Mouse (Mus musculus): ENCODE results near the gene Borcs6. TPM values are rescaled to one million over a fixed set of nuclear protein-coding genes. Genes with fewer than 3 reads are reported as not detected.

The Borcs6 gene
- total and polyA plus RNA-seq, 3 experiments: 21.3 to 38.9 (median 26.4) TPM

GRCm38 (mm10) chr11:69070590-69071222 is 11.2 kb downstream of the Borcs6 start, which contains the start of gene Tmem107:
Tmem107 (plus strand) TSS chr11:69070806.
- DNase-seq: peak; percentile 95

- no peak for DNase-seq
Observed at GRCm38 (mm10) chr11:69071262-69071661, 11.7 kb downstream of the Borcs6 start.

GRCm38 (mm10) chr11:69072234-69072633 is 12.7 kb downstream of the Borcs6 start:
- DNase-seq: no peak

DNA sequence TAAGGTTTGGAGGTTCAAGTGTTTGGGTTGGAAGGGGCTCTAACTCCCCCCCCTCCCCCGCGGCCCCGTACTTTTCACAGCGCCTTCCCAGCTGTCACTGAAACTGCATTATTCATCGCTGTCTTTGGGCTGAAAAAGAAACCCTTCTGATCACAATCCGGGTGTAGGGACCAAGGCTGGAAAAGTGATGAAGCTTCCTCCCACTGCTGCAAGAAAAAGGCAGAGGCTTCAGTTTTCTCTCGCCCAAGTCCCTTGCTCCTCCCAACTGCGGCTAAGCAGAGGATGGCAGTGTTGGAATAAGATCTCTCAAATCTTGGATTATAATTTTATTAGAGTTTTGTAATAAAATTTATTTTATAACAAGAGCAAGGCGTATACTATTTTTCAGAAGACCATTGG is 13.1 kb downstream of the Borcs6 start:
- no peak for DNase-seq

GRCm38 (mm10) chr11:69073065-69073888 is 13.8 kb downstream of the Borcs6 start:
- DNase-seq: peak; percentile 85

DNA sequence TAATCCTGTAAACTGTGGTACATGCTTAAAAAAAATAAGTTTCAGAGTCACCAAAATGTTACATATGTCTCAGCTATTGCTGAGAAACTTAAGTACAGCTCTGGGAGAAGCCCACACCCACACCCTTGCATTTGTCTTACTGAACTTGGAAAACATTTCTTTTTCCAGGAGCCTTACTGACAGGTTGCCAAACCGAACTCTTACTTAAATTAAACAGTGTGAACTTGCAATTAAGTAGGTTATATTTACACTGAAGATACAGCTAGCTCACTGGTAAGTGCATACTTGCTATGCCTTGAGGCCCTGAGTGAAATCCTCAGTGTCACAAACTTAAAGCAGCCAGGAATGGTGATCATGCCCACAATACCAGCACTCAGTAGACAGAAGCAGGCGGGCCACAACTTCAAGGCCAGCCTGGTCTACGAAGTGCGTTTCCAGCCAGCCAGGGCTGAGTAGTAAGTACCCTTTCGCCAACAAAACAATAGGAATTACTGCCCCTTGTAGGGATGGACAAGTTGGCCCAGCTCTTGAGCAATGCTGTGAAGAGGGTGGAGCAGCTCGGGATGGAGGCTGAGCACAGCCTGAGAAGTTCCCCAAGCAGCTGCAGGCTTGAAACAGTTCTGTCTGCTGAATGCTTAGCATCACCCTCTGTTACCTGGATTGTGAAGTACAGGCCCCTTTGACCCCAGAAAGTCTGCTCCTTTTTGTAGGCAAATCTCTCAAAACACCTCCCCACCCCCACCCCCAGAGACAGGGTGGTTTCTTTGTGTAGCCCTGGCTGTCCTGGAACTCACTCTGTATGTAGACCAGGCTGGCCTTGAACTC is 14.6 kb downstream of the Borcs6 start:
- no peak for DNase-seq

DNA sequence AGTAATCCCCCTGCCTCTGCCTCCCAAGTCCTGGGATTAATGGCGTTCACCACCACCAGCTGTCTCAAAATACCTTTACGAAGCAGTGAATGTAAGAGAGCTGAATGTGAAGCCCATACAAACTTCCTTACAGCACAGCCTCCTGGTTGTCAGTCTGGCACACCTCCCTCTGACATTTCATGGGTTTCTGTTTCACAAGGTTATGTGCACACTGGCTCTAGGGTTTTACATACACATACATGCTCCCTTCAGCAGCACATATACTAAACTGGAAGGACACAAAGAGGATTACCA is 15.2 kb downstream of the Borcs6 start:
- DNase-seq: no peak

DNA sequence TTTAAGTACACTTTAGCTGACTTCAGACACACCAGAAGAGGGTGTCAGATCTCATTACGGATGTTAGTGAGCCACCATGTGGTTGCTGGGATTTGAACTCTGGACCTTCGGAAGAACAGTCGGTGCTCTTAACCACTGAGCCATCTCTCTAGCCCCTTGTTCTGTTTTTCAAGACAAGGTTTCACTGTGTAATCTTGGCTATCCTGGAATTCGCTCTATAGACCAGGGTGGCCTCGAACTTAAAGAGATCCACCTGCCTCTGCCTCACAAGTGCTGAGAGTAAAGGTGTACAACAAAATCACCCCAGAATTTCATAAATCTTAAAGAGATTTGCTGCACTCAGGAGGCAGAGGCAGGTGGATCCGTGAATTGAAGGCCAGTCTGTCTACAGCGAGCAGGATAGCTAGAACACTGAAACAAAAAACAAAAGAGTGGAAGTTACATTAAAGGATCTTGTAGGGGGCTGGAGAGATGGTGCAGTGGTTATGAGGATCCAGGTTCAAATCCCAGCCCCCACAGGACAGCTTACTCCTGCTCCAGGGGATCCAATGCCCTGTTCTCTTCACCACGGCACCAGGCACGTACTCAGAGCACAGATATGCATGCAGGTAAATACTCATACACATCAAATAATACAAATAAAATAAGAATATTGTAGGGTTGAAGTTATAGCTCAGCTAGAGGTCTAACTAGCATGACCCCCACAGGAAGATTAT is 16.4 kb downstream of the Borcs6 start:
- DNase-seq: peak; percentile 4

DNA sequence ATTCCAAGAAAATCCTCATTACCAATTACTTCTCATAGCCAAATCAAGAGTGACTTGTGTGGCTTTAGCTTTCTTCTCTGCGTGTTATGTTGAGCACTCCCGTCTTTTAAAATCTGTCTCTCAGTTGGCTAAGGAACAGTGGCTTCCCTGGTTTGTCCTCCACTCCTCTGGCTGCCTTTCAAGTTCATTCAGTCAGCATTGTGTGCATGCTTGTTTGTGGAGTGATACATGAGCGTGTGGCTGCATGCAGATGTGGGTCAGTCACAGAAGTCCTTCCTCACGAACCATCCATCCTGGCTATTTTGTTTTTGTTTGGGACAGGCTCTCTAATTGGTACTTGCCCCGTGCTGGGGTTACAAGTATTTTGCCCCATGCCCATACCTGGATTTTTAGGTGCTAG is 17.1 kb downstream of the Borcs6 start:
- peak; percentile 70 for DNase-seq

- peak; percentile 55 for DNase-seq
Observed at GRCm38 (mm10) chr11:69077316-69077715, 17.8 kb downstream of the Borcs6 start.

GRCm38 (mm10) chr11:69078041-69078440 is 18.5 kb downstream of the Borcs6 start:
- DNase-seq: no peak

DNA sequence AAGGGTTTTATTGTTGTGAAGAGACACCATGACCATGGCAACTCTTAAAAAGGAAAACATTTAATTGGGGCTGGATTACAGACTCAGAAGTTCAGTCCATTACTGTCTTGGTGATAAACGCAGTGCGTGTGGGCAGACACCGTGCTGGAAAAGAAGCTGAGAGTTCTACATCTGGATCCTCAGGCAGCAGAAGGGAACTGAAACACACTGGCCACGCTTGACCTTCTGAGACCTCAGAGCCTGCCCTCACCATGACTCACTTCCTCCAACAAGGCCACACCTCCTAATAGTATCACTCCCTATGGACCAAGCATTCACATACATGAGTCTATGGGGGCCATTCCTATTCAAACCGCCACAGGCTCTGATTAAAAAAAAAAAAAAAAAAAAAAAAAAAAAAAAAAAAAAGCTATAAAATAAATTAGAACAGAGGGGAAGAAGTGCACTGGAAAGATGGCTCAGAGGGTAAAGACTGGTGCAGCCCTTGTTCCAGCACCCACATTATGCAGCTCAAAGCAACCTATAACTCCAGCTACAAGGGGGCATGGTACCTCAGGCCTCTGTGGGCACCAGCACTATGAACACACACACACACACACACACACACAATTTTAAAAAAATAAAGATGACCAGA is 19.4 kb downstream of the Borcs6 start:
- DNase-seq: peak; percentile 62

GRCm38 (mm10) chr11:69080102-69080854 is 20.8 kb downstream of the Borcs6 start:
- DNase-seq: no peak

- peak; percentile 6 for DNase-seq
Observed at GRCm38 (mm10) chr11:69080855-69081222, 21.3 kb downstream of the Borcs6 start.

GRCm38 (mm10) chr11:69081613-69082012 is 22.1 kb downstream of the Borcs6 start:
- DNase-seq: no peak

DNA sequence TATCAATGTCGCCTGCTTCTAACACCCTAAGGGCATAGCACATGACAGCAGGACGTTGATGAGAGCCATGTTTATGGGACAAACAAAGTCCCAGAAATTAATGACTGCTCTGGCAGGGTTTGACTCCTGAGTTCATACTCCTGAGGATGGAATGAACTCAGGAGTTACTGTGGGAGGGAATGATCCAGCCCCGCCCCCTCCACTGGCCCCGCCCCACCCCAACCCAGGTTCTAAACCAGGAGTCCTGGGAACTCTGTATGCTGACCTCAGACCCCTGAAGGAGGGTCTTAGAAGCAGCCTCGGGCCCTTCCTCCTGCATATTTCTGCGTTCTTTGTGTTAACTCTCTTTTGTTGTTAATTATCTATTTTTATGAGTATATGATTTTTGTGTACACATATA is 26.1 kb downstream of the Borcs6 start:
- no peak for DNase-seq

DNA sequence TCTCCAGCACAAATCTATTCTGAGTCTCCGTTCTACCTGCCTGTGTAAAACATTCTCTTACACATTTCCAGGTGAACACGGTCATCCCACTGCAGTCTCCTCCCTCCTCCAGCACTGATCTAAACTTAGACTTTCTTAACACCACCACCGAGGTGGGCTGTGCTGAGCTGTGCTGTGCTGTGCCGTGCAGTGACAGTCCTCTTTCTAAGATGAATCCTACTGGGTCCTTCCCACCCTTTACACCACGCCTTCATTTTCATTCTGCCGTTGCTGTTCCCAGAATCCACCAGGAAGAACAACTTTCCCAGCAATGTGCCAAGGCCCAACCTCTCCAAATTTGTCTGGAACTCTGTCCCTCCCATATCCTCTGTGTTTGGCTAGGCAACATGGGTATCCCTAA is 26.9 kb downstream of the Borcs6 start:
- DNase-seq: no peak

GRCm38 (mm10) chr11:69087082-69087481 is 27.6 kb downstream of the Borcs6 start:
- DNase-seq: no peak

DNA sequence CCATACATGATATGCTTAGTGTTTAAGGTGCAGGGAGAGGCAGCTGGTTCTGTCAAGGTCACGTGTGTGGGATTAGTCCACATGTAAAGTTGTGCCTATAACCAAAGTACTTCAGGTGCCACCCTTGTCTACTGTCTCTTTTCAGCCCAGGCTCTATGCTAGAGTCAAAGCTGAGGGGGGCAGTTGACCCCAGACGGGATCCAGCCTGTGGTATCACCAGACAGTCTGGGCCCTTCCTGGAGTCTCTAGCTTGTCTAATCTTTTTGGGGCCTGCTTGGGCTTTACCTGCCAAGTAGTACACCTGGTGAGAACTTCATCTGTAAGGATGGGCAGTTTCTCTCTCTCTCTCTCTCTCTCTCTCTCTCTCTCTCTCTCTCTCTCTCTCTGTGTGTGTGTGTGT is 28.1 kb downstream of the Borcs6 start:
- DNase-seq: no peak

DNA sequence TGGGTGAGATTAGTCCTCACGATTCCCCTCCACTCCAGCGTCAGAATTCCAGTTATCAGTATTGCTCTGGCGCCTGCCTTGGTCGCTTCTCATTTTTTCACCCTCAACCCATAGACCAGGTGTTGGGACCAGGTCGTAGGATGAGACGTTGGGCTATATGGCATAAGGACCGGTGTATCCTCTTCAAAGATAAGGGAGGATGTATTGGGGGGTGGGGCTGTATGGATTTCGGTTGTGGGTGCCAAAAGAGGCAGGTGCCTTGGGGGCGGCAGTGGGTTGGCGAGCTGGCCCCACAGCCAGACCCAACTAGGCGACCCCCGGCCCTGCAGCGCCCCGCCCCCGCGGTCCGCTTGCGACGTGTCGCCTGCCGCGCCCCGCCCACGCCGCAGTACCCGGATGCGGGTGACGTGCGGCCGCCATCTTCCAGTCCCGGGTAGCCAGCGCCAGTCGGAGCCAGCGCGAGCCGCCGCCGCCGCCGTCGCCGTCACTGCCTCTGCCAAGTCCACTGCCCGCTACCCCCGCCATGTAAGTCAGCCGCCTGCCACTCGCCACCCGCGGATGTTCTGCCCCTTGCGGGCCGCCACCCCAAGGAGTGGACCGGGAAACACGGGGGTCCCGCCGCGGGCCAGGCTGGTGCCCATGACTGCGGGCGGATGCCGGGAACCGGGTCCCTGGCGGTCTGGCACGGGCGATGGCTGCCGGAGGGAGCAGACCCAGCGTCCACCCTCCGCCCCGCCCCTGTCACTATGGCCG is 28.8 kb downstream of the Borcs6 start, which contains the start of gene Vamp2:
TSS of gene Vamp2 (plus strand) at position 388 of the 753 bp plus-strand sequence.
- peak; percentile 93 for DNase-seq

Data from adrenal gland, adult 2 months (tissue).